Mouse (Mus musculus) embryo, embryonic 10 days (tissue): Measurements from ENCODE around the gene Olfr92.
"Not testable (repeated sequence)": the region's sequence is repeated elsewhere in the genome, so short reads cannot be mapped to it uniquely, and the experiment has no call there.

Experiments used
- DNase-seq: peaks from one replicate; pipeline ENCODE4 v3.0.0-alpha.2; 2015; ENCODE audit warnings: low spot score

Olfr92 gene

DNA sequence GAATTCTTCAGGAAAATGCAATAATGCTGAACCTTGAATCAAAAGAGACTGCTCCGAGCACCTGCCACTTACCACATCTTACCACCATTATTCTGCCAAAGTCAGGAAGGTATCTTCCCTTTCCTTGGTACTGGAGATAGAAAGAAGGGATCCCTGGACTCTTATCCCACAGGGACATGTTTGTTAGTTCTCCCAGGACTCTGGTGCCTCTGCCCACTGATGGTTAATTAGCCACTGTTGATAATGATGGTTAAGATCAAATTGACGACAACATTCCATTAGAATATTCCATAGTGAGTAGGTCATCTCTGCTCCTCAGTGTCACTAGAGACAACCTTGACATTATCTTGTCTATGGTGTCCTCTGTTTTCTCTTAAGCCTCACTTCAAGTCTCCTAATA lies at the start of gene Olfr92:
Gene Olfr92, minus strand, starts transcription at position 101 of the 400 bp plus-strand sequence.
- DNase-seq = no peak

GRCm38 (mm10) chr17:37161394-37161793 lies 41.5 kb upstream of the Olfr92 start, which contains the start of gene Olfr93:
Olfr93 (minus strand) TSS chr17:37161494.
- DNase-seq = no peak

DNA sequence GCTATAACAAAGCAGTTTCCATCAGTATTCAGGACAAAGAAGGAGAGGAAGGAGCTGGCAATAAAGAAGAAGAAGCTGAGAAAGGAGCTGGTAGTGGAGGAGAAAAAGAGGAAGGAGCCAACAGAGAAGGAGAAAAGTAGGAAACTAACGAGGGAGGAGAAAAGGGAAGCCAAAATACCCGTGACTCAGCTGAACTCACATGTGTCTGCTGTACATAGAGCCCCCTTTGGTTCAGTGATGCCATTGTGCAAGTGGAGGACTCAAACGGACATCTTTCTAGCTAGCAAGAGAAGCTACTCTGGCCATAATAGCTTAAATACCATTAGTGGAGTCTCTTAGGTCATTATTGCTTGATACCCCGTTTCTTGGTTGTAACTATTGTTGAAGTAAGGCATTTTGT lies 11.5 kb upstream of the Olfr92 start:
- not testable (repeated sequence) for DNase-seq

DNA sequence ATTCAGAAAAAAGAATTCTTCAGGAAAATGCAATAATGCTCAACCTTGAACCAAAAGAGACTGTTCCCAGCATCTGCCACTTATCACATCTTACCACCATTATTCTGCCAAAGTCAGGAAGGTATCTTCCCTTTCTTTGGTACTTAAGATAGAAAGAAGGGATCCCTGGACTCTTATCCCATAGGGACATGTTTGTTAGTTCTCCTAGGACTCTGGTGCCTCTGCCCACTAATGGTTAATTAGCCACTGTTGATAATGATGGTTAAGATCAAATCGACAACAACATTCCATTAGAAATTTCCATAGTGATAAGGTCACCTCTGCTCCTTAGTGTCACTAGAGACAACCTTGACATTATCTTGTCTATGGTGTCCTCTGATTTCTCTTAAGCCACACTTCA lies 21.7 kb downstream of the Olfr92 start, which contains the start of gene Olfr91:
Gene Olfr91, minus strand, starts transcription at position 101 of the 400 bp plus-strand sequence.
- no peak for DNase-seq

DNA sequence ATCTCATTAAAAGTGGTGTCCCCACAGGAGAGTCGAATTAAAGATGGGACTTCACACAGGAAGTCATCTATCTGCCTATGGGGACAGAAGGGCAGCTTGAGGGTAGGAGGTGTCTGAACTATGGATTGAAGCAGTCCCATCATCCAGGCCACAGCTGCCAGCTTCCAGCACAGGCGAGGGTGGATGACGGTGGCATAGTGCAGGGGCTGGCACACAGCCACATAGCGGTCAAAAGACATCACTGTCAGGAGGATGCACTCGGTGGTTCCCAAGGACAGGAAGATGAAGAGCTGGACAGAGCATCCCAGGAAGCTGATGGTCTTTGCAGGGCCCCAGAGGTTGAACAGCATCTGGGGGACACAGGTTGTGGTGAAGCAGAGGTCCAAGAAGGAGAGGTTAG lies 26.6 kb downstream of the Olfr92 start:
- no peak for DNase-seq

DNA sequence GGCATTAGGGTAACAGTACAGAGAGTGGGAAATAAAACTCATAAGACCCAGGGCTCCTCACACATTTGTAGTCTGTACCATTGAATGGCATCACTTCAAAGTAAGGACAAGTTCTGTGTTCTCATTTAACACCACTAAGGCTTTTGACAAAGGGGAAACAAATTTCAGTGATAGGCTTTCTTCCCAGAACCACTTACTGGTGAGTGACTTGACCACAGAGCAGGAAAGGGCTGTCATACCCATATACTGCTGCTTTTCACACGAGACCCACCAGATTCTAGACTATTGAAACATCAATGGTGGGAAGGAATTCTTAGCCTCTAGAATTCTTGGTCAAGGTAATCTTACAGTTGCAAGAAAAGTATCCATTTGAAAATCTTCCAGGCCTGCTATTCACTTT lies 27.7 kb downstream of the Olfr92 start:
- no peak for DNase-seq

- no peak for DNase-seq
These were observed 31.5 kb downstream of the Olfr92 start, which contains the start of gene Olfr90 for GRCm38 (mm10) chr17:37088399-37088798. Olfr90 (minus strand) TSS chr17:37088499.

GRCm38 (mm10) chr17:37085545-37085944 lies 34.3 kb downstream of the Olfr92 start:
- no peak for DNase-seq

DNA sequence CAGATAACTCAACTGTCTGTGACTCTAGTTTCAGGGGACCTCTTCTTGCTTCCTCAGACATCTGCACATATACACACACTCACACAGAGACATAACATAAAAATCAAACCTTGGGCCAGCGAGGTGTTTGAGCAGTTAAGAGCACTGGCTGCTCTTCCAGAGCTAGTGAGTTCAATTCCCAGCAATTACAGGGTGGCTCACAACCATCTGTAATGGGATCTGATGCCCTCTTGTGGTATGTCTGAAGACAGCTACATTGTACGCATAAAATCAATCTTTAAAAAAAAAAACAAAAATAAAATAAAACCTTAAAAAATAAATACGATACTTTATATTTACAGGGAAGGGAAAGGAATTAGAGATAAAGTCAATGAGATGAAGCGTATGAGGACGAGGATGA lies 35.3 kb downstream of the Olfr92 start:
- no peak for DNase-seq

GRCm38 (mm10) chr17:37083327-37083726 lies 36.6 kb downstream of the Olfr92 start:
- peak; percentile 77 for DNase-seq

GRCm38 (mm10) chr17:37081659-37082058 lies 38.2 kb downstream of the Olfr92 start:
- DNase-seq = no peak

- peak; percentile 30 for DNase-seq
These were observed 39.8 kb downstream of the Olfr92 start for GRCm38 (mm10) chr17:37080119-37080518.

GRCm38 (mm10) chr17:37078990-37079389 lies 40.9 kb downstream of the Olfr92 start:
- DNase-seq = peak; percentile 12

DNA sequence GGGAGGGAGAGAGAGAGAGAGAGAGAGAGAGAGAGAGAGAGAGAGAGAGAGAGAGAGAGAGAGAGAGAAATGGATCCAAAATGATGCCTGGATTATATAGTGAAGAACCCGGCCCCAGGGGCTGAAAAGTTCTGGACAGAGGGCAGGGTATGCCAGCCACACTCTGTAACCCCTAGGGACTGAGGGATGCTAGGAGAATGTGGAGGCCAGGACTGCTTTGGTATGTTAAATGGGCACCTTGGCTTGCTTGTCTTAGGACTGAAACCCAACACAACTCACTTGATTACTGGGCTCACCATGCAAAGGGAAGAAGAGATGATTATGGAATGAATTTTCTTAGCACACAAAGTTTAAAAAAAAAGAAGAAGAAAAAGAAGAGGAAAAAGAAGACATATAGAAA lies 41.7 kb downstream of the Olfr92 start:
- DNase-seq = no peak

DNA sequence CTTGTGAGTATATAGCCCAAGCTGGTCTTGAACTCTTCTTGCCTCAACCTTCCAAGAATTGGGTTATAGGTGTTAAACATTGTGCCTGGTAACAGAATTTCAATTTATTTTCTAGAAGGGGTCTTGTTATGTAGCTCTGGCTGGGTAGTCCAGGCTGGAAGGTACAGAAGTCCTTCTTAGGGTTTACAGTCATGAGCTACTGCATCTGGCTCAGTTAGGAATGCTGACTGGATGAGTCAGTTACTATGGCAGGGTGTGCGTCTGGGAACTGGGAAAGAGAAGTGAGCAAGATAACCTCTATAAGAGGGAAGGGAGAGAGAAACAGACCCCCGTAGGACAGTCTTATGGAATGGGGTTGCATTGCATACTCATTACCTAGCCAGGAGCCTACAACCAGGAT lies 44.1 kb downstream of the Olfr92 start:
- no peak for DNase-seq

DNA sequence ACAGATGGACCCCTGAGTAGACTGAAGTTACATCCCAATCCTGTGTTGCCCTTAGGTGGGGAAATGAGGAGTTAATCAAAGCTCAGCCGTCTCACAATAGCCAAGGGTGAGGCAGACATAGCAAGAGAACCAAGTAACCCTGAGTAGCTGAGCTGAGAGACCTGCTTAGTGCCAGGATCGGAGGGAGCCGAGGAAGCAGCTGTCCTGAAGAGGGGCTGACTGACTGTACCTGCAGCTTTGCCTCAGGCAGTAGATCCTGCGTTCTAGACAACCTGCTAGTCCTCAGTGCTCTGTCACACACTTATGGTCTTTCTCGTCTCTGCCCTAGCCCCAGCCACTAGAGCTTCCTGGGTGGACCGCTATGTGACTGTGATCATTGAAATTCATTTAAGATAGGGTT lies 44.7 kb downstream of the Olfr92 start:
- no peak for DNase-seq

DNA sequence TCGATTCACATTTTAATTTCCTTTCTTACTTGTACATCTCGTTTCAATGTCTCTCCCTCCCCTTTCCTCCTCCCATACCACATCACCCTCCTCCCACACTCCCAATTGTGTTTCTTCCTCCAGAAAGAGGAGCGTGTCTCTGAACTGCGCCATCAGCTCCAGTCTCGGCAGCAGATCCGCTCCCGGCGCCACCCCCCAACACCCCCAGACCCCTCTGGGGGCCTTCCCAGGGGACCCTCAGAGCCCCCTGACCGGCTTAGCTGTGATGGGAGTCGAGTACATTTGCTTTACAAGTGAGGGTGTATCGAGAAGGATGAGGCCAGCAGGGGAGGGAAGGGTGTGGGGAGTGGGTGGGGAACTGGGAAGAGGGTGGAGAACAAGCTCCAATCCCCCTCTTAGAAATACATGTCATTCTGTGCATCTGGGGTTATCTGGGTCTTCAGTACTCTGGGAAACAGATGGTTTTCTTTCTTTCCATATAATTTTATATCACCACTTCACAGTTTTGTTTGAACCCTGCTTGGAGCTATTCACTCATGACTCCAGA lies 47.1 kb downstream of the Olfr92 start:
- no peak for DNase-seq

GRCm38 (mm10) chr17:37072080-37072729 lies 47.7 kb downstream of the Olfr92 start:
- no peak for DNase-seq

- no peak for DNase-seq
These were observed 49.8 kb downstream of the Olfr92 start for GRCm38 (mm10) chr17:37070121-37070520.

DNA sequence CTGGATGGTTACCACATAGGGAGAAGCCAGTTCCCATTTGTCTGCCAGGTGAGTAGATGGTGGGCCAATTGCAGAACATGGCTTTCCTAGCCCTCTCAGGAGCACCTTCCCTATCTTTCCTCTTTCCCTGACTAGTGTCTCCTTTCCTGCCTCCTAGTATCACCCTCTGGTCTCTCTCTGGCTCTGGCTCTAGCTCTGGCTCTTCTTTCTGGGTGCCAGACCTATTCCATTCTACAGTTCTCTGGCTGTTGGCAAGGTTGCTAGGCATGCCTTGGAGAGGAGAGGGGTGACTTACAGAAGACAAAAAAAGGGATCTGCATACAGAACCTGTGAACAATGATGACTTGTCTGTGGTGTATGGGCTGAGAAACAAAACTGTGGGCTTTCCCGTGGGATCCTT lies 52.0 kb downstream of the Olfr92 start:
- DNase-seq = no peak

DNA sequence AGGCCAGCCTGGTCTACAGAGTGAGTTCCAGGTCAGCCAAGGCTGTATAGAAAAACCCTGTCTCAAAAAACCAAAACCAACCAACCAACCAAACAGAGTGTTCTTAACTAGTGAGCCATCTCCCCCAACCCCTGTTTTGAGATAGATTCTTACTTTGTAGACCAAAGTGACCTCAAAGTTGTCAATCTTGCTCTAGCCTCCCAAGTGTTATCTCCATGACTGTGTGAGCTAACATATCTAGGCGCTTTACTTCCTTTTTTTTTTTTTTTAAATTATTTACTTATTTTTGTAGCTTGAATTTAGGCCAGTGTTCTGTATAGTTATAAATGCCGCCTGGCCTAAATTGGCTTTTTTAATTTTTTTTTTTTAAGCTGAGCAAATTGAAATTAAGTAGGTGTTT lies 53.9 kb downstream of the Olfr92 start:
- no peak for DNase-seq

GRCm38 (mm10) chr17:37063686-37064495 lies 56.0 kb downstream of the Olfr92 start:
- DNase-seq = no peak

- DNase-seq = no peak
These were observed 56.8 kb downstream of the Olfr92 start for GRCm38 (mm10) chr17:37063063-37063462.
